In the genomic region with DNA sequence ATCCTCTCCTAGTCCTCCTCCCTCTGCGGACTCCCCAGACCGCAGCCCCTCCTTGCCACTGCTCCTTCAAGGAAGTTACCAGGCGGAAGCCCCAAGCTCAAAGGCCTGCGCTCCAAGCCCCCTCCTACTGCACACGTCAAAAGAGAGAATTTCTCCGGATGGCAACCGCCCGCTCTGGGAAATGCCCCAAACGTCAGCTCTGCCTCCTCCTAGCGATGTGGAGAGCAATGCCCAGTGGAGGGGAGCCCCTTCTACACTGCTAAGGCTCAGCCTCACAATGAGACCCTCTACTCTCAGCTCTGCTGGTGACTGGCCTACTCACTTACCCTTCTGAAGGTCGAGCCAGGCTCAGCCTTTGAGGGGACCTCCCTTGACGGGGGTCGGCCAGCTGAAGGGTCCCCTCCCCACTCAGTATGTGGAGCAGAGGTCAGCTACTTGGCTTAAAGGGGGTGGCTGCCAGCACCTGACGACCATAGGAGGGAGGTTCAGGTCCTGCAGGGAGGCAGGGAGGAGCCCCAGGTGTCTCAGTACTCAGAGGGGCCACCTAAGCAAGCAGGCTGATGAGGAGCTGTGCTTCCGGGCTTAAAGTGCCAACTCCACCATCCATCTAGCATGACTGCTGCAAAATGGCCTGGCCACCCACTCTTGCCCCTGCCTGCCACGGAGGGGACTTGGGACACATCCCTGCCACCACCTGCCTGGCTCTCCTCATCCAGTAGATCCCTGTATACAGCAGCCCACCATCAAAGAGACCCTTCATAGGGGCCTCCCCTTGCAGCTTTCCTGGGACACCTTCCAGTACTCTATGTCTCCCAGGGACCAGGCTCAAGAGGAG, we compare ENCODE assay signal across 8 mouse cellular contexts.
DNase-seq lines count a peak whose midpoint lies in the region; ATAC-seq and TF ChIP-seq lines count a peak whose summit lies in the region.

No protein-coding gene starts in this region.

- DNase-seq in heart, postnatal 4 days, result no peak
- peak; percentile 68 to 71 for DNase-seq in cerebellum, adult 2 months
- peak; percentile 48 for DNase-seq in hindbrain, embryonic 14.5 days (ENCODE audit: low spot score)
- DNase-seq in midbrain, embryonic 14.5 days, result peak; percentile 50
- DNase-seq in thymus, postnatal 0 days (ENCODE audit: low spot score), result no peak
- DNase-seq in adrenal gland, adult 2 months, result no peak
- no peak for DNase-seq in spleen, adult 18-20 months

- H3K27me3 ChIP-seq in heart, embryonic 11.5 days (ENCODE audit: control insufficient read depth, insufficient read depth, low read length), result peaks cover 64% of the 10 kb centered on the region
- no peaks in the 10 kb centered on the region for H3K27me3 ChIP-seq in cerebellum, adult 2 months (ENCODE audit: control insufficient read depth, insufficient read depth, low read length)
- H3K27me3 ChIP-seq in hindbrain, embryonic 14.5 days (ENCODE audit: control insufficient read depth, insufficient read depth, low read length), result no peaks in the 10 kb centered on the region
- H3K27me3 ChIP-seq in midbrain, embryonic 14.5 days (ENCODE audit: control insufficient read depth, insufficient read depth, low read length), result no peaks in the 10 kb centered on the region

- H3K27ac ChIP-seq in heart, embryonic 11.5 days (ENCODE audit: low read depth, low read length), result no peak overlapping the region
- H3K27ac ChIP-seq in cerebellum, adult 2 months (ENCODE audit: insufficient read depth, low read length), result peak overlapping the region; percentile 94
- peak overlapping the region; percentile 88 for H3K27ac ChIP-seq in hindbrain, embryonic 14.5 days
- peak overlapping the region; percentile 83 for H3K27ac ChIP-seq in midbrain, embryonic 14.5 days (replicated peaks; ENCODE audit: low read depth, low read length)

- H3K36me3 ChIP-seq in heart, embryonic 11.5 days (ENCODE audit: control insufficient read depth, insufficient read depth, low read length), result no peaks in the 10 kb centered on the region
- H3K36me3 ChIP-seq in hindbrain, embryonic 14.5 days (replicated peaks; ENCODE audit: control insufficient read depth, insufficient read depth), result no peaks in the 10 kb centered on the region
- H3K36me3 ChIP-seq in midbrain, embryonic 14.5 days (ENCODE audit: control insufficient read depth, insufficient read depth, low read length), result no peaks in the 10 kb centered on the region

- WGBS in heart, embryonic 11.5 days (ENCODE audit: insufficient replicate concordance), result 25% methylated on average over 16 of the region's 16 CpGs
- WGBS in cerebellum, adult 2 months, result 1% methylated on average over 16 of the region's 16 CpGs
- WGBS in hindbrain, embryonic 14.5 days, result 9% methylated on average over 16 of the region's 16 CpGs
- 18% methylated on average over 16 of the region's 16 CpGs for WGBS in midbrain, embryonic 14.5 days

- H3K9ac ChIP-seq in heart, embryonic 11.5 days (ENCODE audit: low read depth, low read length), result no peak overlapping the region
- peak overlapping the region; percentile 66 for H3K9ac ChIP-seq in hindbrain, embryonic 14.5 days
- H3K9ac ChIP-seq in midbrain, embryonic 14.5 days (replicated peaks; ENCODE audit: low read length), result peak overlapping the region; percentile 84

- H3K9me3 ChIP-seq in heart, embryonic 11.5 days (replicated peaks; ENCODE audit: control insufficient read depth, low read length), result no peaks in the 10 kb centered on the region
- no peaks in the 10 kb centered on the region for H3K9me3 ChIP-seq in hindbrain, embryonic 14.5 days (ENCODE audit: control insufficient read depth, low read length)
- no peaks in the 10 kb centered on the region for H3K9me3 ChIP-seq in midbrain, embryonic 14.5 days (ENCODE audit: control insufficient read depth, low read length)

- no peak for ATAC-seq in heart, embryonic 11.5 days (replicated peaks; ENCODE audit: insufficient number of reproducible peaks, low FRiP score, low TSS enrichment)
- ATAC-seq in hindbrain, embryonic 14.5 days (ENCODE audit: low FRiP score), result peak; percentile 15; the same call in 1 of the 2 replicates
- ATAC-seq in midbrain, embryonic 14.5 days (ENCODE audit: low FRiP score, low TSS enrichment), result peak; percentile 10; the same call in 1 of the 2 replicates

- TF ChIP-seq POLR2A in cerebellum, adult 2 months (IDR thresholded peaks at IDR 0.05; ENCODE audit: borderline replicate concordance, insufficient read depth, low read length), result no peak

- no peak; the same call in 1 of the 2 replicates for TF ChIP-seq CTCF in cerebellum, adult 2 months (IDR thresholded peaks at IDR 0.05; ENCODE audit: borderline replicate concordance, insufficient read depth, low read depth, low read length)

- H3K4me3 ChIP-seq in heart, embryonic 11.5 days (ENCODE audit: low read depth, low read length), result peak overlapping the region; percentile 42
- peak overlapping the region; percentile 92 for H3K4me3 ChIP-seq in cerebellum, adult 2 months (replicated peaks; ENCODE audit: insufficient read depth, low read depth, low read length)
- peak overlapping the region; percentile 54 for H3K4me3 ChIP-seq in hindbrain, embryonic 14.5 days (replicated peaks; ENCODE audit: low read length)
- peak overlapping the region; percentile 60 for H3K4me3 ChIP-seq in midbrain, embryonic 14.5 days (replicated peaks; ENCODE audit: low read depth, low read length)

- peak overlapping the region; percentile 64; the same call in 1 of the 2 replicates for H3K4me2 ChIP-seq in heart, embryonic 11.5 days
- peak overlapping the region; percentile 85 for H3K4me2 ChIP-seq in hindbrain, embryonic 14.5 days (replicated peaks)
- peak overlapping the region; percentile 75 for H3K4me2 ChIP-seq in midbrain, embryonic 14.5 days (ENCODE audit: low read length)

- no peaks in the 10 kb centered on the region for H3K4me1 ChIP-seq in heart, embryonic 11.5 days (ENCODE audit: control insufficient read depth, insufficient read depth, low read length)
- peaks cover 53% of the 10 kb centered on the region for H3K4me1 ChIP-seq in cerebellum, adult 2 months (ENCODE audit: control insufficient read depth, insufficient read depth, low read length)
- H3K4me1 ChIP-seq in hindbrain, embryonic 14.5 days (replicated peaks; ENCODE audit: control insufficient read depth, insufficient read depth, low read length), result peaks cover 36% of the 10 kb centered on the region
- peaks cover 19% of the 10 kb centered on the region for H3K4me1 ChIP-seq in midbrain, embryonic 14.5 days (ENCODE audit: control insufficient read depth, insufficient read depth, low read length)

Comparison
In these comparisons a context has a peak if more than half of its experiments do, and no peak if none do; other contexts are left out.
1. H3K4me3 ChIP-seq: peak in every context shown above with its lines; median percentile 92 in cerebellum, adult 2 months; 60 in midbrain, embryonic 14.5 days; 54 in hindbrain, embryonic 14.5 days; 42 in heart, embryonic 11.5 days.
2. DNase-seq: peak in cerebellum, adult 2 months (2 of 2), hindbrain, embryonic 14.5 days (single experiment) and midbrain, embryonic 14.5 days (single experiment); none in heart, postnatal 4 days (single experiment), thymus, postnatal 0 days (single experiment), adrenal gland, adult 2 months (single experiment) and spleen, adult 18-20 months (0 of 2).
3. Peak in every context shown above with its lines, with median percentiles within 50 percentile points of each other: H3K4me2 ChIP-seq.